Mouse (Mus musculus) bone marrow, adult 2 months (tissue): ENCODE data around the gene Tspan5. TPM values are rescaled to one million over a fixed set of nuclear protein-coding genes. Genes with fewer than 3 reads are reported as not detected.

Experiments
- H3K27ac ChIP-seq: fragments of 200-500 bp; 2 replicates; pipeline ENCODE4 v1.5.1; 2012; ENCODE audit warnings: low read depth, mild to moderate bottlenecking, control low read depth, inconsistent platforms, low read length; ENCODE audit not compliant: control insufficient read depth, poor library complexity, insufficient read depth
- H3K4me1 ChIP-seq: fragments of 200-500 bp; 2 replicates; pipeline ENCODE4 v1.6.1; 2011; ENCODE audit warnings: low read length; ENCODE audit not compliant: control insufficient read depth, insufficient read depth
- H3K4me3 ChIP-seq: fragments of 200-500 bp; replicated peaks from 2 replicates; pipeline ENCODE3; 2011; ENCODE audit warnings: mild to moderate bottlenecking, low read depth, low read length, control low read depth; ENCODE audit not compliant: control insufficient read depth
- CTCF ChIP-seq: fragments of 200-500 bp; IDR thresholded peaks from 2 replicates; pipeline ENCODE4 v1.5.1; 2011; ENCODE audit warnings: low read length, control low read depth; ENCODE audit not compliant: control insufficient read depth, insufficient read depth
- POLR2A ChIP-seq: fragments of 200-500 bp; IDR thresholded peaks from 2 replicates; pipeline ENCODE4 v1.6.1; 2011; ENCODE audit warnings: low read depth, mild to moderate bottlenecking, control low read depth, low read length, borderline replicate concordance; ENCODE audit not compliant: control insufficient read depth
- WGBS: fragments of 180-500 bp; shearing (Covaris S2); methylation state at CpG from one replicate; pipeline ENCODE4 v1.1.7; 2018; 5-methylcytosine and 5-hydroxymethylcytosine counted together
- polyA plus RNA-seq: library from polyadenylated mRNA; stranded (reverse); fragments of >200 nt; gene quantifications from 2 replicates; pipeline ENCODE4 v1.2.4, GENCODE M21; 2011; ENCODE audit warnings: low replicate concordance; ENCODE audit not compliant: missing spikeins, insufficient read depth, insufficient read length

The Tspan5 gene
- polyA plus RNA-seq: 4.0 and 8.3 TPM in 2 replicates

DNA sequence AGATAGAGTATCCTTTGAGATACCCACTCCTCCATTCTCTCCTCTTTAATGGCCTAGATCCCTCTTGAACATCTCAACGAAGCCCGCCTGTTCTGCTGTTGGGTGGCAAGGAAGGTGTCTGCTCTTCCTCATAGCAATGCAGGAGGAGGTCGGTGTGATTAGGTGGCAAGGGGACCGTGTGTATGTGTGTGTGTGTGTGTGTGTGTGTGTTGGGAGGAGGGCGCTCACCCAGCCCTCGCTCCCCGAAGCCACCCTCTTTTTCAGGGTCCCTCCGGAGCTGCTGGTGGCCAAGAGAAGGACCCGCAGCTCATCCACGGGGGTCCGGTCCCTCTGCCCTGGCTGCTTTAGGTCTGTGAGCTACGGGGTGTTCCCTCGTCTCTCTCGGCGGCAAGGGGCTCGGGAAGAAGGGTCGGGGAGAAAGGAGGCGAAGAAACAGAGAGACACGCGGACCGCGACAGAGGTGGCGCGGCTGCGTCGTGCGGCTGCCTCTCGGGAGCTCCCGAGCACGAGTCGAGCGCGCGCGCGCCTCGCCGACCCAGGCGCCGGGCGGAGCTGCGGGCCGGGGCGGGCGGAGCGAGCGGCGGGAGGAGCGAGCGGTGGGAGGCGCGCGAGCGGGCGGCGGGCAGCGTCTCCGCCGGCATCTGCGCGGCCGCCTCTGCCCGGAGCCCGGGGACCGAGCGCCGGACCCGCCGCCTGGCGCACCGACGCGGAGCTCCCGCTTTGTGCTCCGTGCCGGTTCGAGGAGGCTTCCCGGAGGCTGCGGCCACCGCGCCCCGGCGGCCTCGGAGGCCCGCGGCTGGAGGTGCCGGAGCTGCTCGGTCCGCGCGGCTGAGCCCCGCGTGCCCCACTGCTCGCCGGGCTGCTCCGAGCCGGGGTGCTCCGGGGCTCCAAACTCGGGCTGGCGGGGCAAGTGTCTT, at the start of gene Tspan5:
Tspan5 (plus strand) TSS at position 547 of the 917 bp plus-strand sequence.
- peak within 1 kb of the TSS; percentile 81 for H3K4me3 ChIP-seq
- 4% methylated on average over 100 of the region's 100 CpGs for WGBS
- TF ChIP-seq POLR2A (0 out of 2 replicates have a peak, but pooled peaks have one; percentile 5), CTCF (no peak)
- H3K4me1 ChIP-seq: peaks cover 3% of the 10 kb centered on the region
- peak within 1 kb of the TSS; percentile 77 for H3K27ac ChIP-seq

DNA sequence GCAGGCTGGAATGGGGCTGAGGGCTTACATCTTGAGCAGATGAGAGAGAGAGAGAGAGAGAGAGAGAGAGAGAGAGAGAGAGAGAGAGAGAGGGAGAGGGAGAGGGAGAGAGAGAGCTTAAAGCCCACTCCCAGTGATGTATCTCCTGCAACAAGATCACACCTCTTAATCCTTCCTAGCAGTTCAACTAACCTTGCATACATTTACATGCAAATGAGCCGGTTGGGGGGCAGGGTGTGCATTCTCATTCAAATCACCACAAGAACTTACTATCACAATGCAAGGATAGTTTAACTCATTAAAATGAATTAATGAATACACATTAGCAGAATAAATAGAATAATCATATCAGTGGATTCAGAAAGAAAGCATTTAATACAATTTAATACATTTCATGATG, 49.7 kb upstream of the Tspan5 start:
- Histone ChIP-seq H3K4me3 (no peak overlapping the region), H3K27ac (no peak overlapping the region), H3K4me1 (no peaks in the 10 kb centered on the region)
- TF ChIP-seq POLR2A: no peak
- TF ChIP-seq CTCF: no peak
- WGBS: 81% methylated on average over 1 of the region's 1 CpGs

- H3K27ac ChIP-seq: no peak overlapping the region
- no peak for TF ChIP-seq POLR2A
- no peak for TF ChIP-seq CTCF
- no peak overlapping the region for H3K4me3 ChIP-seq
- no peaks in the 10 kb centered on the region for H3K4me1 ChIP-seq
- 53% methylated on average over 12 of the region's 12 CpGs for WGBS
Observed at GRCm38 (mm10) chr3:138703399-138703798, 38.6 kb upstream of the Tspan5 start.

GRCm38 (mm10) chr3:138704469-138704868, 37.5 kb upstream of the Tspan5 start:
- H3K4me3 ChIP-seq: no peak overlapping the region
- H3K4me1 ChIP-seq: no peaks in the 10 kb centered on the region
- no peak overlapping the region for H3K27ac ChIP-seq
- 43% methylated on average over 9 of the region's 9 CpGs for WGBS
- TF ChIP-seq CTCF: no peak
- TF ChIP-seq POLR2A: no peak

DNA sequence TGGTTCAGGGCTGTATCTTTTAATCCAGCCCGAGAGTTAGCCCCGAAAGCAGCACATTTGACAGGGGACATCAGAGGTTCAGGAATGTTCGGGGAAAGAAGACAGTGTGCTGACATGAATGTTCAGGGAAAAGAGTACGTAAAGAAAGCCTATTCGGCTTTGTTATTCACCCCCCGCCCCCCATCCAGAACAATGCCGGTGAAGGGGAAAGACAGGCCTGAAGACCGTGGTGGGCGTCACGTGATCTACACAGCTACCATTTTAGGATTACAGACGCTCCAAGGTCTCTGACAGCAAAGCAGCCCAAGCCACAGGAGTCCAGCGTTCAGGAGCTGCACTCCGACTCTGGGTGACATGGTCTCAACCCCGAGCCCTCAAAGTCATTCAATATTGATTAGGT, 36.1 kb upstream of the Tspan5 start:
- H3K27ac ChIP-seq: no peak overlapping the region
- no peak overlapping the region for H3K4me3 ChIP-seq
- no peaks in the 10 kb centered on the region for H3K4me1 ChIP-seq
- no peak for TF ChIP-seq CTCF
- TF ChIP-seq POLR2A: no peak
- WGBS: 83% methylated on average over 14 of the region's 14 CpGs

DNA sequence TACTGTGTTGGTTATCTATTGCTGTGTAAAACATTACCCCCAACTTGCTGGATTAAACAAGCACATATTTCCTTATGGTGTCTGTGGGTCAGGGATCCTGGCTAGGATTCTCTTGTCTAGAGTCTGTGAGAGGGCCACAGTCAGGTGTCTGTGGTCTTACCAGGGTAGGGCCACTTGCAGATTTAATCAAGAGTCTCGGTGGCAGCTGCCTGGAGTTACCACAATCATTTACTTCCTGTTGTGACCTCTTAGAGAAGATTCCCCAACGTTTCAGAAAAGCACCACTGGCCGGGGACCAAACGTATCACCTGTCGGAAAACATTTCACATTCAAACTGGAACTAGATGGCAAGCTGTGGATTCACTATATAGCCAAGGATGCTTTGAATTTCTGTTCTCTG, 32.8 kb upstream of the Tspan5 start:
- TF ChIP-seq POLR2A: no peak
- no peak for TF ChIP-seq CTCF
- no peak overlapping the region for H3K4me3 ChIP-seq
- WGBS: 46% methylated on average over 5 of the region's 5 CpGs
- H3K4me1 ChIP-seq: no peaks in the 10 kb centered on the region
- H3K27ac ChIP-seq: no peak overlapping the region

- H3K27ac ChIP-seq: no peak overlapping the region
- WGBS: 87% methylated on average over 4 of the region's 4 CpGs
Observed at GRCm38 (mm10) chr3:138711971-138712370, 30.0 kb upstream of the Tspan5 start.

GRCm38 (mm10) chr3:138712452-138713140, 29.4 kb upstream of the Tspan5 start:
- no peaks in the 10 kb centered on the region for H3K4me1 ChIP-seq

More at GRCm38 (mm10) chr3:138711971-138712370, 30.0 kb upstream of the Tspan5 start:
- Histone ChIP-seq H3K4me1 (no peaks in the 10 kb centered on the region), H3K4me3 (no peak overlapping the region)
- no peak for TF ChIP-seq CTCF
- TF ChIP-seq POLR2A: no peak

More at GRCm38 (mm10) chr3:138712452-138713140, 29.4 kb upstream of the Tspan5 start:
- no peak for TF ChIP-seq POLR2A
- TF ChIP-seq CTCF: no peak
- WGBS: 90% methylated on average over 11 of the region's 11 CpGs
- Histone ChIP-seq H3K4me3 (no peak overlapping the region), H3K27ac (no peak overlapping the region)
